ENCODE assay signal across 24 mouse cellular contexts in genomic region chr13:52096506-52096905, GRCm38 (mm10).
DNase-seq lines count a peak whose midpoint lies in the region; ATAC-seq and TF ChIP-seq lines count a peak whose summit lies in the region.
"Had no signal": no experiment of that assay in that cellular context is flagged by ENCODE, and none has a peak within 500 bp of the region (broad histone marks: within the 10 kb centered on the region; RNA-seq: fewer than 3 reads in every experiment).

No protein-coding gene starts in this region.

- H3K4me3 ChIP-seq in thymus, adult 2 months (ENCODE audit: control insufficient read depth, insufficient read depth, low read length) = peak overlapping the region; percentile 32
- H3K4me3 ChIP-seq: embryonic facial prominence, embryonic 10.5 days; embryonic facial prominence, embryonic 12.5 days; forebrain, embryonic 13.5 days; forebrain, embryonic 15.5 days had no signal

- no peak for TF ChIP-seq POLR2A in thymus, adult 2 months (IDR thresholded peaks at IDR 0.05; ENCODE audit: control insufficient read depth, extremely low read depth, insufficient read depth, low read length, poor library complexity)

- H3K27ac ChIP-seq in thymus, adult 2 months (ENCODE audit: control insufficient read depth, insufficient read depth, low read length) = peak overlapping the region; percentile 58
- H3K27ac ChIP-seq: embryonic facial prominence, embryonic 10.5 days; embryonic facial prominence, embryonic 12.5 days; forebrain, embryonic 13.5 days; forebrain, embryonic 15.5 days had no signal

- ATAC-seq in CD4-positive, CD25-positive, alpha-beta regulatory T cell, adult 4 months = no peak
- ATAC-seq: activated CD4-positive, CD25-positive, alpha-beta regulatory T cell, adult 4 months; forebrain, embryonic 13.5 days; forebrain, embryonic 15.5 days; forebrain, postnatal 0 days; Patski had no signal

- TF ChIP-seq CTCF in thymus, adult 2 months (IDR thresholded peaks at IDR 0.05; ENCODE audit: borderline replicate concordance, control insufficient read depth, extremely low read depth, insufficient read depth, low read length, poor library complexity) = no peak

- H3K4me1 ChIP-seq in thymus, adult 2 months (replicated peaks; ENCODE audit: control insufficient read depth, insufficient read depth, low read length) = peaks cover 29% of the 10 kb centered on the region
- H3K4me1 ChIP-seq: embryonic facial prominence, embryonic 10.5 days; forebrain, embryonic 13.5 days; forebrain, embryonic 15.5 days had no signal

- H3K36me3 ChIP-seq in thymus, adult 2 months (ENCODE audit: control insufficient read depth, insufficient read depth, low read length) = no peaks in the 10 kb centered on the region
- H3K36me3 ChIP-seq: embryonic facial prominence, embryonic 10.5 days; embryonic facial prominence, embryonic 12.5 days; forebrain, embryonic 15.5 days; G1E had no signal

- DNase-seq in CD4-positive, CD25-positive, alpha-beta regulatory T cell, adult 2 months (ENCODE audit: low read depth, low spot score) = peak; percentile 46
- DNase-seq in thymus, adult 2 months = no peak
- no peak for DNase-seq in thymus, postnatal 14 days
- DNase-seq in thymus, postnatal 4 days = peak; percentile 35
- DNase-seq in thymus, postnatal 10 days (ENCODE audit: low spot score in 2 of 2) = no peak
- DNase-seq: adrenal gland, adult 8-10 months; adrenal gland, postnatal 14 days; adrenal gland, postnatal 36 days; B cell, adult 2 months; cerebellum, adult 11-12 months; cerebellum, adult 2 months; cerebellum, adult 9-10 months; cerebellum, postnatal 10 days; cerebellum, postnatal 25 days; forebrain, postnatal 0 days had no signal

- WGBS in thymus, adult 2 months = 68% methylated on average over 7 of the region's 7 CpGs

- H3K27me3 ChIP-seq in thymus, adult 2 months (ENCODE audit: control insufficient read depth, insufficient read depth, low read length) = no peaks in the 10 kb centered on the region
- H3K27me3 ChIP-seq: CH12.LX; embryonic facial prominence, embryonic 12.5 days; forebrain, embryonic 13.5 days; forebrain, embryonic 15.5 days; Patski had no signal

Comparison
In these comparisons a context has a peak if more than half of its experiments do, and no peak if none do; other contexts are left out.
1. DNase-seq: peak in CD4-positive, CD25-positive, alpha-beta regulatory T cell, adult 2 months (single experiment) and thymus, postnatal 4 days (single experiment); none in thymus, adult 2 months (single experiment), thymus, postnatal 14 days (single experiment) and thymus, postnatal 10 days (0 of 2).